Mouse (Mus musculus) common myeloid progenitor, adult 5-6 weeks (primary cell): Measurements from ENCODE around the gene Nodal. TPM values are rescaled to one million over a fixed set of nuclear protein-coding genes. Genes with fewer than 3 reads are reported as not detected.

Source experiments
- ATAC-seq: replicated peaks from 2 replicates; pipeline ENCODE4 v1.8.0; 2016; ENCODE audit warnings: low read depth, mild to moderate bottlenecking, moderate TSS enrichment, inconsistent platforms; ENCODE audit not compliant: poor library complexity, severe bottlenecking
- total RNA-seq: library from RNA; stranded (forward); fragments of 200-1000, 187-1606 nt; gene quantifications from 2 replicates; pipeline ENCODE4 v1.2.3, GENCODE M21; 2017

The Nodal gene
- not detected in 2 replicates for total RNA-seq

- no peak for ATAC-seq
These were observed at the start of gene Nodal for GRCm38 (mm10) chr10:61417672-61418071. Gene Nodal, plus strand, starts transcription at chr10:61417972.

- ATAC-seq, result no peak
These were observed 48.0 kb upstream of the Nodal start for GRCm38 (mm10) chr10:61369755-61370154.

- ATAC-seq, result no peak
These were observed 47.3 kb upstream of the Nodal start for GRCm38 (mm10) chr10:61370273-61370979.

- no peak for ATAC-seq
These were observed 45.7 kb upstream of the Nodal start for GRCm38 (mm10) chr10:61371884-61372584.

GRCm38 (mm10) chr10:61372585-61372923 is 45.2 kb upstream of the Nodal start:
- ATAC-seq, result no peak

- ATAC-seq, result peak; percentile 48
These were observed 43.7 kb upstream of the Nodal start for GRCm38 (mm10) chr10:61374076-61374475.

GRCm38 (mm10) chr10:61374771-61375481 is 42.8 kb upstream of the Nodal start:
- ATAC-seq, result peak; percentile 75

GRCm38 (mm10) chr10:61378050-61378449 is 39.7 kb upstream of the Nodal start:
- ATAC-seq, result no peak

GRCm38 (mm10) chr10:61378698-61379097 is 39.1 kb upstream of the Nodal start:
- no peak for ATAC-seq

GRCm38 (mm10) chr10:61379340-61380040 is 38.3 kb upstream of the Nodal start:
- ATAC-seq, result no peak

- no peak for ATAC-seq
These were observed 37.6 kb upstream of the Nodal start for GRCm38 (mm10) chr10:61380186-61380585.

GRCm38 (mm10) chr10:61381823-61382222 is 35.9 kb upstream of the Nodal start:
- ATAC-seq, result peak; percentile 42

GRCm38 (mm10) chr10:61382281-61382731 is 35.5 kb upstream of the Nodal start:
- ATAC-seq, result 0 out of 2 replicates have a peak, but pooled peaks have one; percentile 4

- ATAC-seq, result peak; percentile 45
These were observed 34.6 kb upstream of the Nodal start, which contains the start of gene Pald1 for GRCm38 (mm10) chr10:61383021-61383714. Gene Pald1, minus strand, starts transcription at chr10:61383530.

GRCm38 (mm10) chr10:61383715-61384047 is 34.1 kb upstream of the Nodal start:
- no peak; the same call in 1 of the 2 replicates for ATAC-seq

- ATAC-seq, result no peak
These were observed 32.6 kb upstream of the Nodal start for GRCm38 (mm10) chr10:61385174-61385573.

- no peak for ATAC-seq
These were observed 31.5 kb upstream of the Nodal start for GRCm38 (mm10) chr10:61386284-61386683.

GRCm38 (mm10) chr10:61389020-61389419 is 28.8 kb upstream of the Nodal start:
- ATAC-seq, result no peak

- no peak for ATAC-seq
These were observed 27.6 kb upstream of the Nodal start for GRCm38 (mm10) chr10:61390148-61390547.

- no peak for ATAC-seq
These were observed 25.2 kb upstream of the Nodal start for GRCm38 (mm10) chr10:61392584-61392983.
